Mouse (Mus musculus): ENCODE data around the gene Secisbp2l.

The Secisbp2l gene

GRCm38 (mm10) chr2:125702851-125703250 lies 79.8 kb downstream of the Secisbp2l start:
- no peak for DNase-seq

DNA sequence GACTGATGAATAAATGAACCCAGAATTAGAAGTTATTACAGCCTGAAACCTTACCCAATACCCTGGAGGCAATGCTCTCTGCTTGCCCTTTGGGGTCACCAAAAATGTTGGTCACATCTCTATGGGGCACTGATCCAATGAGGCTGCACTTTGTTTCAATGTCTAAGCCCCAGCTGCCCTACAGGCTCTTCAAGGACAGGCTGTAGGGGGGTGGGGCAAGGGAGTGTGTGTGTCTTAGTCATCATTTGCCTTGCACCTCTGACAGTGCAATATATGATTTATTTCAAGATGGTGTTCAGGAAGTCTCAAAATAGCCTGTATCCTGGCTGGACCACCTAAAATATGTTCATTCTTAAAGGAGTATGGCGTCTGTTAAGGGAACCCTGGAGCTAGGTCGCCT lies 81.1 kb downstream of the Secisbp2l start:
- DNase-seq, result no peak

- DNase-seq, result no peak
Observed at GRCm38 (mm10) chr2:125696219-125696618, 86.5 kb downstream of the Secisbp2l start.

DNA sequence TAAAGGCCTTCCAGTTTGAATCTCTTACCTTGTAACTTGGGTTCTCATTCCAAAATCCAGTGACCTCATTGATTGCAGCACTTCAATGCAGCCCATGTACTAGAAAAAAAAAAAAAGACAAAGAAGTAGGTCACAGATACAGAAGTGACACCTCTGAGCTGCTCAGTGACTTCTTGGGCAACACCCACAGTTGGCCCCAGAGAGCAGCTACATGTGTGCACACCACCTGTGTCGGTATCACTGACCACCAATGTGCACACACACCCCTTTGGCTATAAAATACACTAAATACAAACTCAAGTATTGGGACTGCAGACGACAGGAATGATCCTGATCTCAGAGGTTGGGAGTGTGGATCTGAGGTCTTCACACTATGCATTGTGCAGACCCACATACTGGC lies 87.9 kb downstream of the Secisbp2l start:
- no peak for DNase-seq

- no peak for DNase-seq
Observed at GRCm38 (mm10) chr2:125692010-125692409, 90.7 kb downstream of the Secisbp2l start.
